Mouse (Mus musculus): ENCODE results near the gene Smpd2. TPM values are rescaled to one million over a fixed set of nuclear protein-coding genes. Genes with fewer than 3 reads are reported as not detected.

Gene Smpd2
- polyA plus RNA-seq, 1 experiment from 2014 or later = 36.0 TPM

DNA sequence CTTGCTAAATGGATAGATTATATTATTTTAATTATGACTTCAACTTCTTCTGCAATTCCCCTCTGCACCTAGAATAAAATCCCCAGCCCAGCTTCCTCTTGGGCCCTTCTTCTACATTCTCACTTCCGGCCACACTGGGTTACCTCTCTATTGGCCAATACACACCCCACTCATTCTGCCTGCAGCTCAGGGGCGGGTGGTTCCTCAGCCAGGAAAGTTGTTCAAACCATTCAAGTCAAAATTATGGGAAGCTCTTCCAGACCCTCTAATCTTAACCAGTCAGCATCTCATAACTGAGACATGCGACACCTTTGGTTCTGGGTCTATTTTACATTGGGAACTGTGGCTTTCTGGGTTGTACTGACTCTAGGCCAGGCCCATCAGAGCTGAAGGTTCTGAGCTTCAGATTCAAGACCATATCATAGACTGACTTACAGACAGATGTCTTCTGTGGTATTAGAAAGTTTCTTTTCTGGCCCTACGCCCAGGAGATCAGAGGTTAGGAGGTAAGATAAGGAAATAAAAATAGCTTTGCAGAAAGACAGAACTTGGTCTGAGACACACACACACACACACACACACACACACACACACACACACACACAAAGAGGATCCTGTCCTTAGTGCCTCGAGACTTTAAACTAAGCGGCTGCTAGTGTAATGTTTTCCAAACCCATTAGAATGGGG is 16.2 kb downstream of the Smpd2 start:
- DNase-seq (ENCODE audit: low spot score) (no peak), ATAC-seq (ENCODE audit: low read depth) (no peak)
- no peak overlapping the region for H3K4me2 ChIP-seq (ENCODE audit: low read depth, low read length)
- no peaks in the 10 kb centered on the region for H3K9me3 ChIP-seq (ENCODE audit: control insufficient read depth, low read length)
- H3K4me3 ChIP-seq (ENCODE audit: low read depth, low read length) = no peak overlapping the region
- no peak overlapping the region for H3K9ac ChIP-seq (ENCODE audit: low read depth, low read length)
- peaks cover 14% of the 10 kb centered on the region for H3K4me1 ChIP-seq (ENCODE audit: control insufficient read depth, insufficient read depth, low read length)
- H3K36me3 ChIP-seq (ENCODE audit: control insufficient read depth, insufficient read depth, low read length) = no peaks in the 10 kb centered on the region
- H3K27ac ChIP-seq (replicated peaks; ENCODE audit: low read depth, low read length) = no peak overlapping the region
- 71% methylated on average over 6 of the region's 6 CpGs for WGBS
- no peaks in the 10 kb centered on the region for H3K27me3 ChIP-seq (replicated peaks; ENCODE audit: control insufficient read depth, insufficient read depth, low read length)

- Histone ChIP-seq H3K4me1 (ENCODE audit: control insufficient read depth, insufficient read depth, low read length) (peaks cover 12% of the 10 kb centered on the region), H3K4me3 (ENCODE audit: low read depth, low read length) (no peak overlapping the region), H3K27me3 (replicated peaks; ENCODE audit: control insufficient read depth, insufficient read depth, low read length) (no peaks in the 10 kb centered on the region), H3K9ac (ENCODE audit: low read depth, low read length) (no peak overlapping the region), H3K4me2 (ENCODE audit: low read depth, low read length) (no peak overlapping the region), H3K36me3 (ENCODE audit: control insufficient read depth, insufficient read depth, low read length) (no peaks in the 10 kb centered on the region), H3K9me3 (ENCODE audit: control insufficient read depth, low read length) (no peaks in the 10 kb centered on the region), H3K27ac (replicated peaks; ENCODE audit: low read depth, low read length) (no peak overlapping the region)
- WGBS = 75% methylated on average over 5 of the region's 5 CpGs
- ATAC-seq (ENCODE audit: low read depth) (no peak), DNase-seq (ENCODE audit: low spot score) (no peak)
Observed at GRCm38 (mm10) chr10:41472962-41473481, 17.1 kb downstream of the Smpd2 start.

DNA sequence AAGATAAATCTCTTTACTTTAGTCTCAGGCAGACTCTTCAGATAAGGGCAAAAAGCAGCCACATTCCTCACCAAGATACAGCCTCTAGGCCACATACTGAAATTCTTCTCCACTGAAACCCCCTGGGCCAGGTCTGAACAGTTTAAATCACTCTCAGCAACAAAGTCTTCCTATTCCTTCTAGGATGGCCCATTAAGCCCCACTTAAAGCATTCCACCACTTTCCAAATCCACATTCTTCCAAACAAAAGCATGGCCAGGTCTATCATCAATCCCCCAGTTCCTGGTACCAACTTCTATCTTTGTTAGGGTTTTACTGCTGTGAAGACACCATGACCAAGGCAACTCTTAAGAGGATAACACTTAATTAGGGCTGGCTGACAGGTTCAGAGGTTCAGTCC is 17.6 kb downstream of the Smpd2 start:
- no peaks in the 10 kb centered on the region for H3K27me3 ChIP-seq (replicated peaks; ENCODE audit: control insufficient read depth, insufficient read depth, low read length)
- H3K4me2 ChIP-seq (ENCODE audit: low read depth, low read length) = no peak overlapping the region
- no peak for ATAC-seq (ENCODE audit: low read depth)
- peaks cover under 1% of the 10 kb centered on the region; the same call in 1 of the 2 replicates for H3K36me3 ChIP-seq (ENCODE audit: control insufficient read depth, insufficient read depth, low read length)
- DNase-seq (ENCODE audit: low spot score) = no peak
- H3K27ac ChIP-seq (replicated peaks; ENCODE audit: low read depth, low read length) = no peak overlapping the region
- peaks cover 9% of the 10 kb centered on the region for H3K4me1 ChIP-seq (ENCODE audit: control insufficient read depth, insufficient read depth, low read length)
- no peak overlapping the region for H3K9ac ChIP-seq (ENCODE audit: low read depth, low read length)
- no peak overlapping the region for H3K4me3 ChIP-seq (ENCODE audit: low read depth, low read length)
- no peaks in the 10 kb centered on the region for H3K9me3 ChIP-seq (ENCODE audit: control insufficient read depth, low read length)

- Histone ChIP-seq H3K4me2 (ENCODE audit: low read depth, low read length) (no peak overlapping the region), H3K27me3 (replicated peaks; ENCODE audit: control insufficient read depth, insufficient read depth, low read length) (no peaks in the 10 kb centered on the region), H3K36me3 (ENCODE audit: control insufficient read depth, insufficient read depth, low read length) (peaks cover 15% of the 10 kb centered on the region; the same call in 1 of the 2 replicates), H3K4me1 (ENCODE audit: control insufficient read depth, insufficient read depth, low read length) (0 out of 2 replicates have a peak, but pooled peaks cover under 1% of the 10 kb centered on the region), H3K27ac (replicated peaks; ENCODE audit: low read depth, low read length) (no peak overlapping the region), H3K4me3 (ENCODE audit: low read depth, low read length) (no peak overlapping the region), H3K9me3 (ENCODE audit: control insufficient read depth, low read length) (no peaks in the 10 kb centered on the region), H3K9ac (ENCODE audit: low read depth, low read length) (no peak overlapping the region)
- WGBS = 82% methylated on average over 3 of the region's 3 CpGs
- ATAC-seq (ENCODE audit: low read depth) (no peak), DNase-seq (ENCODE audit: low spot score) (no peak)
Observed at GRCm38 (mm10) chr10:41470693-41471092, 19.5 kb downstream of the Smpd2 start.

GRCm38 (mm10) chr10:41467325-41467724 is 22.8 kb downstream of the Smpd2 start:
- ATAC-seq (ENCODE audit: low read depth) (no peak), DNase-seq (ENCODE audit: low spot score) (no peak)
- Histone ChIP-seq H3K36me3 (ENCODE audit: control insufficient read depth, insufficient read depth, low read length) (peaks cover 37% of the 10 kb centered on the region), H3K9me3 (ENCODE audit: control insufficient read depth, low read length) (no peaks in the 10 kb centered on the region), H3K9ac (ENCODE audit: low read depth, low read length) (no peak overlapping the region), H3K4me1 (ENCODE audit: control insufficient read depth, insufficient read depth, low read length) (no peaks in the 10 kb centered on the region), H3K27ac (replicated peaks; ENCODE audit: low read depth, low read length) (no peak overlapping the region), H3K4me2 (ENCODE audit: low read depth, low read length) (no peak overlapping the region), H3K27me3 (replicated peaks; ENCODE audit: control insufficient read depth, insufficient read depth, low read length) (no peaks in the 10 kb centered on the region), H3K4me3 (ENCODE audit: low read depth, low read length) (no peak overlapping the region)
- WGBS = 48% methylated on average over 6 of the region's 6 CpGs

- H3K27ac ChIP-seq (replicated peaks; ENCODE audit: low read depth, low read length) = no peak overlapping the region
- H3K4me1 ChIP-seq (ENCODE audit: control insufficient read depth, insufficient read depth, low read length) = no peaks in the 10 kb centered on the region
- no peak overlapping the region for H3K9ac ChIP-seq (ENCODE audit: low read depth, low read length)
- H3K36me3 ChIP-seq (ENCODE audit: control insufficient read depth, insufficient read depth, low read length) = peaks cover 55% of the 10 kb centered on the region
- no peaks in the 10 kb centered on the region for H3K27me3 ChIP-seq (replicated peaks; ENCODE audit: control insufficient read depth, insufficient read depth, low read length)
- no peak overlapping the region for H3K4me2 ChIP-seq (ENCODE audit: low read depth, low read length)
- 59% methylated on average over 15 of the region's 15 CpGs for WGBS
- no peaks in the 10 kb centered on the region for H3K9me3 ChIP-seq (ENCODE audit: control insufficient read depth, low read length)
- no peak for ATAC-seq (ENCODE audit: low read depth)
- no peak overlapping the region for H3K4me3 ChIP-seq (ENCODE audit: low read depth, low read length)
- DNase-seq (ENCODE audit: low spot score) = no peak
Observed at GRCm38 (mm10) chr10:41464401-41464955, 25.7 kb downstream of the Smpd2 start.

GRCm38 (mm10) chr10:41461057-41461722 is 29.0 kb downstream of the Smpd2 start:
- H3K4me3 ChIP-seq (ENCODE audit: low read depth, low read length) = no peak overlapping the region
- H3K9me3 ChIP-seq (ENCODE audit: control insufficient read depth, low read length) = no peaks in the 10 kb centered on the region
- H3K4me1 ChIP-seq (ENCODE audit: control insufficient read depth, insufficient read depth, low read length) = no peaks in the 10 kb centered on the region
- H3K9ac ChIP-seq (ENCODE audit: low read depth, low read length) = no peak overlapping the region
- DNase-seq (ENCODE audit: low spot score) (no peak), ATAC-seq (ENCODE audit: low read depth) (no peak)
- H3K27ac ChIP-seq (replicated peaks; ENCODE audit: low read depth, low read length) = no peak overlapping the region
- no peak overlapping the region for H3K4me2 ChIP-seq (ENCODE audit: low read depth, low read length)
- no peaks in the 10 kb centered on the region for H3K27me3 ChIP-seq (replicated peaks; ENCODE audit: control insufficient read depth, insufficient read depth, low read length)
- 89% methylated on average over 3 of the region's 3 CpGs for WGBS
- peaks cover 67% of the 10 kb centered on the region for H3K36me3 ChIP-seq (ENCODE audit: control insufficient read depth, insufficient read depth, low read length)

DNA sequence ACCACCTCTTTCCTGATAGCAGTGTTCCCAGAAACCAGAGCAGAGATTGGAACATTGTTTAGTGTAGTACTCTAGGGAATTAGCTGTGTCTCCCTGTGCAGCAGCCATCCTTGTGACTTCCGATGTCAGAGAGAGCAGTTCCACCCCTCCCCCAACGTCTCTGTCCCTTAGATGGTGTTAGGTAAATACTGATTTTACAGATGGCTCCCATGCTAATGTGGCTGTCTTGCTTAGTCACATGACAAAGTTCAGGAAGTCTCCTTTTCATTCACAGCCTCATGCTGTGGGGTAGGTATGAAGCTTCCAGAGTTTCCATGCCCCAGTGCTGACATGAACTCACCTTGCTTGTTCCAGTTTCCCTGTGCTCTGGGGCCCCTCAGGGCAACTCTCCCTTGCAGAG is 29.7 kb downstream of the Smpd2 start:
- DNase-seq (ENCODE audit: low spot score) (no peak), ATAC-seq (ENCODE audit: low read depth) (no peak)
- Histone ChIP-seq H3K9me3 (ENCODE audit: control insufficient read depth, low read length) (no peaks in the 10 kb centered on the region), H3K27me3 (replicated peaks; ENCODE audit: control insufficient read depth, insufficient read depth, low read length) (no peaks in the 10 kb centered on the region), H3K27ac (replicated peaks; ENCODE audit: low read depth, low read length) (no peak overlapping the region), H3K9ac (ENCODE audit: low read depth, low read length) (no peak overlapping the region), H3K4me3 (ENCODE audit: low read depth, low read length) (no peak overlapping the region), H3K36me3 (ENCODE audit: control insufficient read depth, insufficient read depth, low read length) (peaks cover 69% of the 10 kb centered on the region), H3K4me1 (ENCODE audit: control insufficient read depth, insufficient read depth, low read length) (no peaks in the 10 kb centered on the region), H3K4me2 (ENCODE audit: low read depth, low read length) (no peak overlapping the region)
- WGBS = 18% methylated on average over 2 of the region's 2 CpGs

Data from embryonic facial prominence, embryonic 14.5 days (tissue).